Mouse (Mus musculus) kidney, embryonic 16.5 days (tissue): ENCODE data around the gene Eef1g. TPM values are rescaled to one million over a fixed set of nuclear protein-coding genes. Genes with fewer than 3 reads are reported as not detected.

Source experiments
- ATAC-seq: fragments of 200-750 bp; cut with Nextera tagmentation; 2 replicates; pipeline ENCODE4 v1.8.0; 2017; ENCODE audit warnings: moderate TSS enrichment; ENCODE audit not compliant: low FRiP score, low TSS enrichment
- H3K27ac ChIP-seq: fragments of 300-500 bp; sonication (generic); 2 replicates; pipeline ENCODE4 v1.5.1; 2014; ENCODE audit warnings: low read length
- H3K27me3 ChIP-seq: fragments of 300-500 bp; sonication (generic); 2 replicates; pipeline ENCODE4 v1.6.1; 2014; ENCODE audit warnings: low read length, control low read depth, mixed read lengths; ENCODE audit not compliant: insufficient read depth
- H3K36me3 ChIP-seq: fragments of 300-500 bp; sonication (generic); 2 replicates; pipeline ENCODE4 v1.6.1; 2014; ENCODE audit warnings: low read length, control low read depth, mixed read lengths; ENCODE audit not compliant: insufficient read depth
- H3K4me1 ChIP-seq: fragments of 300-500 bp; sonication (generic); 2 replicates; pipeline ENCODE4 v1.6.1; 2014; ENCODE audit warnings: low read length, control low read depth, mixed read lengths; ENCODE audit not compliant: insufficient read depth
- H3K4me2 ChIP-seq: fragments of 300-500 bp; sonication (generic); replicated peaks from 2 replicates; pipeline ENCODE4 v1.6.1; 2014; ENCODE audit warnings: low read depth, low read length
- H3K4me3 ChIP-seq: fragments of 300-500 bp; sonication (generic); 2 replicates; pipeline ENCODE4 v1.5.1; 2014; ENCODE audit warnings: mild to moderate bottlenecking, low read length
- H3K9ac ChIP-seq: fragments of 300-500 bp; sonication (generic); replicated peaks from 2 replicates; pipeline ENCODE4 v1.6.1; 2014; ENCODE audit warnings: low read length
- H3K9me3 ChIP-seq: fragments of 300-500 bp; sonication (generic); 2 replicates; pipeline ENCODE4 v1.6.1; 2016; ENCODE audit warnings: low read length, control low read depth
- WGBS: fragments of 180-500 bp; shearing (Covaris S2); extraction: QIAGEN DNeasy Blood & Tissue Kit; methylation state at CpG from one replicate; pipeline ENCODE4 v1.1.7; 2014; 5-methylcytosine and 5-hydroxymethylcytosine counted together
- polyA plus RNA-seq: library from polyadenylated mRNA; unstranded; fragments of >200 nt; fragmentation: Nextera tagmentation; extraction: Ambion mirVana; gene quantifications from 2 replicates; pipeline ENCODE4 v1.2.1, GENCODE M21; 2015

The Eef1g gene
- polyA plus RNA-seq, result 436 and 455 TPM in 2 replicates

GRCm38 (mm10) chr19:8966590-8967372 is at the start of gene Eef1g:
Gene Eef1g (plus strand): TSS chr19:8967041.
- H3K4me1 ChIP-seq, result peaks cover 23% of the 10 kb centered on the region
- peaks cover 67% of the 10 kb centered on the region for H3K36me3 ChIP-seq
- WGBS, result under 1% methylated on average over 51 of the region's 52 CpGs
- H3K27me3 ChIP-seq, result no peaks in the 10 kb centered on the region
- H3K4me3 ChIP-seq, result peak within 1 kb of the TSS; percentile 98
- ATAC-seq, result peak; percentile 99
- H3K9me3 ChIP-seq, result no peaks in the 10 kb centered on the region
- peak within 1 kb of the TSS; percentile 89 for H3K4me2 ChIP-seq
- peak within 1 kb of the TSS; percentile 97 for H3K9ac ChIP-seq
- peak within 1 kb of the TSS; percentile 98 for H3K27ac ChIP-seq

GRCm38 (mm10) chr19:8919000-8919399 is 47.8 kb upstream of the Eef1g start:
- WGBS, result 94% methylated on average over 3 of the region's 3 CpGs
- no peaks in the 10 kb centered on the region for H3K9me3 ChIP-seq
- no peak overlapping the region for H3K4me2 ChIP-seq
- H3K9ac ChIP-seq, result no peak overlapping the region
- no peak for ATAC-seq
- H3K27ac ChIP-seq, result no peak overlapping the region
- H3K4me1 ChIP-seq, result peaks cover 16% of the 10 kb centered on the region
- no peaks in the 10 kb centered on the region for H3K27me3 ChIP-seq
- peaks cover 35% of the 10 kb centered on the region for H3K36me3 ChIP-seq
- H3K4me3 ChIP-seq, result no peak overlapping the region

- peak overlapping the region; percentile 87; the same call in 1 of the 2 replicates for H3K9ac ChIP-seq
- 55% methylated on average over 6 of the region's 6 CpGs for WGBS
Measured at GRCm38 (mm10) chr19:8919684-8920072, 47.2 kb upstream of the Eef1g start.

GRCm38 (mm10) chr19:8920073-8920736 is 46.6 kb upstream of the Eef1g start, which contains the start of gene B3gat3:
Gene B3gat3 (plus strand): TSS chr19:8920374.
- peaks cover 25% of the 10 kb centered on the region for H3K36me3 ChIP-seq
- WGBS, result 2% methylated on average over 50 of the region's 50 CpGs
- H3K27me3 ChIP-seq, result no peaks in the 10 kb centered on the region
- H3K4me2 ChIP-seq, result peak within 1 kb of the TSS; percentile 56
- peak; percentile 99 for ATAC-seq
- peak within 1 kb of the TSS; percentile 81 for H3K4me3 ChIP-seq
- peaks cover 16% of the 10 kb centered on the region for H3K4me1 ChIP-seq
- peak within 1 kb of the TSS; percentile 87 for H3K9ac ChIP-seq
- H3K27ac ChIP-seq, result peak within 1 kb of the TSS; percentile 96
- no peaks in the 10 kb centered on the region for H3K9me3 ChIP-seq

More at GRCm38 (mm10) chr19:8919684-8920072, 47.2 kb upstream of the Eef1g start:
- no peak for ATAC-seq
- peak overlapping the region; percentile 81 for H3K4me3 ChIP-seq
- H3K4me1 ChIP-seq, result peaks cover 16% of the 10 kb centered on the region
- H3K27me3 ChIP-seq, result no peaks in the 10 kb centered on the region
- peak overlapping the region; percentile 56 for H3K4me2 ChIP-seq
- peaks cover 28% of the 10 kb centered on the region for H3K36me3 ChIP-seq
- H3K27ac ChIP-seq, result peak overlapping the region; percentile 96
- H3K9me3 ChIP-seq, result no peaks in the 10 kb centered on the region

- peaks cover 16% of the 10 kb centered on the region for H3K4me1 ChIP-seq
- H3K9me3 ChIP-seq, result no peaks in the 10 kb centered on the region
- peak overlapping the region; percentile 56 for H3K4me2 ChIP-seq
- peak; percentile 25; the same call in 1 of the 2 replicates for ATAC-seq
- no peaks in the 10 kb centered on the region for H3K27me3 ChIP-seq
- peaks cover 25% of the 10 kb centered on the region for H3K36me3 ChIP-seq
- 1% methylated on average over 6 of the region's 6 CpGs for WGBS
- peak overlapping the region; percentile 87 for H3K9ac ChIP-seq
- H3K4me3 ChIP-seq, result peak overlapping the region; percentile 81
- peak overlapping the region; percentile 96 for H3K27ac ChIP-seq
Measured at GRCm38 (mm10) chr19:8920836-8921291, 46.0 kb upstream of the Eef1g start.

GRCm38 (mm10) chr19:8921741-8922140 is 45.1 kb upstream of the Eef1g start:
- Histone ChIP-seq H3K27me3 (no peaks in the 10 kb centered on the region), H3K4me3 (no peak overlapping the region), H3K27ac (no peak overlapping the region), H3K9me3 (no peaks in the 10 kb centered on the region), H3K36me3 (peaks cover 21% of the 10 kb centered on the region; the same call in 1 of the 2 replicates), H3K4me2 (peak overlapping the region; percentile 56; the same call in 1 of the 2 replicates), H3K4me1 (peaks cover 16% of the 10 kb centered on the region), H3K9ac (peak overlapping the region; percentile 13; the same call in 1 of the 2 replicates)
- WGBS, result 80% methylated on average over 9 of the region's 9 CpGs
- no peak for ATAC-seq

- Histone ChIP-seq H3K4me2 (no peak overlapping the region), H3K9ac (no peak overlapping the region), H3K4me3 (no peak overlapping the region), H3K27ac (no peak overlapping the region), H3K4me1 (peaks cover 19% of the 10 kb centered on the region), H3K36me3 (peaks cover 22% of the 10 kb centered on the region; the same call in 1 of the 2 replicates), H3K27me3 (no peaks in the 10 kb centered on the region), H3K9me3 (no peaks in the 10 kb centered on the region)
- WGBS, result 83% methylated on average over 2 of the region's 2 CpGs
- no peak for ATAC-seq
Measured at GRCm38 (mm10) chr19:8926766-8927165, 40.1 kb upstream of the Eef1g start.

GRCm38 (mm10) chr19:8927891-8928525 is 38.8 kb upstream of the Eef1g start:
- Histone ChIP-seq H3K4me3 (no peak overlapping the region), H3K4me1 (peaks cover 18% of the 10 kb centered on the region), H3K27me3 (no peaks in the 10 kb centered on the region), H3K36me3 (peaks cover 19% of the 10 kb centered on the region; the same call in 1 of the 2 replicates), H3K9ac (no peak overlapping the region), H3K27ac (no peak overlapping the region), H3K9me3 (no peaks in the 10 kb centered on the region), H3K4me2 (no peak overlapping the region)
- no peak for ATAC-seq
- whole genome bisulfite sequencing, result 87% methylated on average over 12 of the region's 12 CpGs

GRCm38 (mm10) chr19:8928689-8929223 is 38.1 kb upstream of the Eef1g start:
- peak overlapping the region; percentile 91 for H3K9ac ChIP-seq
- peaks cover 18% of the 10 kb centered on the region for H3K4me1 ChIP-seq
- H3K4me2 ChIP-seq, result peak overlapping the region; percentile 76
- H3K27me3 ChIP-seq, result no peaks in the 10 kb centered on the region
- H3K36me3 ChIP-seq, result peaks cover 23% of the 10 kb centered on the region; the same call in 1 of the 2 replicates
- H3K27ac ChIP-seq, result peak overlapping the region; percentile 91
- H3K9me3 ChIP-seq, result no peaks in the 10 kb centered on the region
- 22% methylated on average over 16 of the region's 16 CpGs for WGBS
- H3K4me3 ChIP-seq, result peak overlapping the region; percentile 90
- peak; percentile 37 for ATAC-seq
